Mouse (Mus musculus): ENCODE measurements around the gene Lypd3.
"Not testable (repeated sequence)": the region's sequence is repeated elsewhere in the genome, so short reads cannot be mapped to it uniquely, and the experiment has no call there.

Lypd3 gene

DNA sequence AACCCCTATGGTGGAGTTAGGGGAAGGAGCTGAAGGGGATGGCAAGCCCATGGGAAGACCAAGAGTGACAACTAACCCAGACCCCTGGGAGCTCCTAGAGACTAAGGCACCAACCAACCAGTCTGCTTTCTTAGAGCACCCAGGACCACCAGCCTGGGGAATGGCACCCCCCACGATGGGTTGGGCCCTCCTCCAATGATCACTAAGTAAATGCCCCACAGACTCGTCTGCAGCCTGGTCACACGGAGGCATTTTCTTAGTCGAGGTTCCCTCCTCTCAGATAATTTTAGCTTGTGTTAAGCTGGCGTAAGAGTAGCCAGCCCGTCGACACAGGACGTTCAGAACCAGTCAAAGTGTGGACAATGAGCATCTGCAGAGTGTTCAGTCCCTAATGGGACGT, 28.6 kb downstream of the Lypd3 start:
- DNase-seq = no peak

DNA sequence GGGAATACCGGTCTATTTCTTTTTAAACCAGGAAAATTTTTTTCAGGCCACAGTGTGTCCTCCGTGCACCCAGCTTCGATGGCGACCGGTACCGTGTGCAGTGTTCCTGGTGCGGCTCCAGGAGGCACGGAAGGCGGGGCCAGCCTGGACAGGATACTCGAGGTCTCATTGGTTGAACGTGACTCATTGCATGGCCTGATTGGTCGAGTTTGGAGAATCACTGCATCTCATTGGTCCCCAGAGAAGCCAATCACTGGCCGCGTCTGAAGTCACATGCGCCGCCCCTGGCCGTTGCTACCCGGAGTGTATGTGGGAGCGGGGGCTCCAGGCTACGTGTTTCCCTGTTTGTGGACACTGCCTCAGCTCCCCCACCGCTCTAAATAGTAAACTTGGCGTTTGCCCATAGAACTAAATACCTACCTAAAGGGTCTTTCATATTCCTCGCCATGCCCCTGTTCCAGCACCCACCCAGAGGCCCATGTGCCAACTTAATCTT, 35.6 kb downstream of the Lypd3 start:
- DNase-seq = no peak

- no peak for DNase-seq
These were observed 40.2 kb downstream of the Lypd3 start, which contains the start of gene Tex101 for GRCm38 (mm10) chr7:24676575-24676974. TSS of gene Tex101 (minus strand) at chr7:24676675.

GRCm38 (mm10) chr7:24684121-24684520, 47.8 kb downstream of the Lypd3 start:
- peak in 1 of 2 experiments; percentile 13 for DNase-seq

DNA sequence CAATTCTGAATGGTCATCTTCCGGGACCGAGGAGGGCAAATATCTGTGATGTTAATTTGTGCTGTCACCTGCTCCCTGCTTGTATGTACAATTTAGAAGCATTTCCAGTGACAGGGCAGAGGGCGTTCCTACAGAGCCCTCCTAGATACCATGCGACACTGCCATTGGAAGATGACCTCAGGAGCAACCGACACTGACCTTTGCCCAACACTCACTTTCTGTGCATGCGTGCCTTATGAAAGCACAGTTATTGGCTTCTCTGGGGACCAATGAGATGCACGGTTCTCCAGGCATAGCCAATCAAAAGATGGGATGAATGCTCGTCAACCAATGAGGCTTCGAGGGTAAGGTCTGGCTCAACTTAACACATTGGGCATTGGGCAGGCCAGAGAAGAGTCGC, 51.2 kb downstream of the Lypd3 start:
- not testable (repeated sequence) for DNase-seq

Measured in lung, postnatal 4 days (tissue).